Mouse (Mus musculus): ENCODE data around the gene Skiv2l.

The Skiv2l gene

DNA sequence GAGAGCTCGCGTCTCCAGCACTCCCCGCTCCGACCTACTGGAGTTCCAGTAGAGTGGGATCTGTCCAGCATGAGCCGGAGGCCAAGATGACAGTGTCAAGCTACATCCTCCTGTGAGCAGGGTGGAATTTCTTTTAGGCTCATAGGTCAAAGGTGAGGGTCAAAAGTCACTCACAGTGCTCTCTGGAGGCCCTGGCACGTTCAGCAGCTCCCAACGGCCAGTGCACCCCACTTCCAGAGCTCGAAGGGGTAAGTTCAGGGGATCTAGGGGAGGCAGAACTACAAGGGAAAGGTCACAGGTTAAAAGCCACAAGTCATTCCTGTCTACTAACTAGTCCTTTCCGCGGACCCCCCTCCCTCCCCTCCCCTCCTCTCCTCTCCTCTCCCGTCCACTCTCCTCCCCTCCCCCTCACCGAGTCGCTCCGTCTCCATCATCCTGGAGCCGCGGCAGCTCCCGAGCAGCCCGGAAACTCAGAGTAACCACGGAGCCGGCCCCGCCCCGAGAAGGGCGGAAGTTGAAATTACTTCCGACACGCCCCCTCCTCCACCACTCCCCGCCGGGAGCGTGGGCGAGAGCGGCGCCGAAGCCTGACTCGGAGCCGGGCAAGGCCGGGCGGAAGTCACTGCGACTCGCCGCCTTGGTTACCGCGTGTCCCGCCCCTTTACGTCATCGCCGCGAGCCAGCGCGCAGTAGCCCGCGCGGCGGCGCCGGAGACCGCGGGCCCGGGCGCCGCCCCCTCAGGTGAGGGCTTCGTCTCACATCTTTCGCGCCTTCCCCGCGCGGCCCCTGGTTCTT lies at the start of gene Skiv2l, which contains the start of gene Nelfe:
Gene Skiv2l, minus strand, starts transcription at position 489 of the 795 bp plus-strand sequence.
Gene Nelfe, plus strand, starts transcription at position 670 of the 795 bp plus-strand sequence.
- DNase-seq (ENCODE audit: low read depth) = peak; percentile 99

DNA sequence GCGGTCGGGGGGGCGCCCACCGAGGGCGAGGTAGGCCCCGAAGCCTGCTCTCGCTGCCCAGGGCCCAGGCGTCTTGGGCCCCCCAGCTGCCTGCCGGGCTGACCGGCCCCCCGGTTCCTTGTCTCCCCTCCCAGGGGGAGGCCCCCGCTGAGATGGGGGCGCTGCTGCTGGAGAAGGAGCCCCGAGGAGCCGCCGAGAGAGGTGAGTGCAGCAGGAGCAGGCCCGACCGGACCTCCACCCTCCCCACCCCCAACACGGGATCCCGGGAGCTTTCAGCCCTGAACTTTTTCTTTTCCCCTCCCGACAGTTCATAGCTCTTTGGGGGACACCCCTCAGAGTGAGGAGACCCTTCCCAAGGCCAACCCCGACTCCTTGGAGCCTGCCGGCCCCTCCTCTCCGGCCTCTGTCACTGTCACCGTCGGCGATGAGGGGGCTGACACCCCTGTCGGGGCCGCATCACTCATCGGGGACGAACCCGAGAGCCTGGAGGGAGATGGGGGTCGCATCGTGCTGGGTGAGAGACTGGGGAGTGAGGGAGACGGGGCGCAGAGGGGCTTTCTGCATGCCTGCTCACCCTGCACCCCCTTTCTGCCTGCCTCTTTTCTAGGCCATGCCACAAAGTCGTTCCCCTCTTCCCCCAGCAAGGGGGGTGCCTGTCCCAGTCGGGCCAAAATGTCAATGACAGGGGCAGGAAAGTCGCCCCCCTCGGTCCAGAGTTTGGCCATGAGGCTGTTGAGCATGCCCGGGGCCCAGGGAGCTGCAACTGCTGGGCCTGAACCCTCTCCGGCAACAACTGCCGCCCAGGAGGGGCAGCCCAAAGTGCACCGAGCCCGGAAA lies 49.3 kb upstream of the Skiv2l start:
- DNase-seq (ENCODE audit: low read depth) = peak; percentile 60

DNA sequence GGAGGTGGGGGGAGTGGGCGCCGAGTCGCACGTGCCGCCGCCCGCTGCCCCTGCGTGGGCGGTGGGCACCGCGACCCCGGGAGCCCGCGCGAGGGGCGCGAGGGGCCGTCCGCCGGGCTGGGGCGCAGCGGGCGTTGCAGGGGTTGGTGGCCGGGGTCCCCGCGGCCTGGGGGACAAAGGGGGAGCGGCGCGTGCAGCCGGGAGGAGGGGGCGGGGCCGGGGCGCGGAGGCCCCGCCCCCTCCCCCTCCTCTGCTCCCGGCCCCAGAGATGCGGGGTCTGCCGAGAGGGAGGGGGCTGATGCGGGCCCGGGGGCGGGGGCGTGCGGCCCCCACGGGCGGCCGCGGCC lies 48.7 kb upstream of the Skiv2l start:
- DNase-seq (ENCODE audit: low read depth) = peak; percentile 48

DNA sequence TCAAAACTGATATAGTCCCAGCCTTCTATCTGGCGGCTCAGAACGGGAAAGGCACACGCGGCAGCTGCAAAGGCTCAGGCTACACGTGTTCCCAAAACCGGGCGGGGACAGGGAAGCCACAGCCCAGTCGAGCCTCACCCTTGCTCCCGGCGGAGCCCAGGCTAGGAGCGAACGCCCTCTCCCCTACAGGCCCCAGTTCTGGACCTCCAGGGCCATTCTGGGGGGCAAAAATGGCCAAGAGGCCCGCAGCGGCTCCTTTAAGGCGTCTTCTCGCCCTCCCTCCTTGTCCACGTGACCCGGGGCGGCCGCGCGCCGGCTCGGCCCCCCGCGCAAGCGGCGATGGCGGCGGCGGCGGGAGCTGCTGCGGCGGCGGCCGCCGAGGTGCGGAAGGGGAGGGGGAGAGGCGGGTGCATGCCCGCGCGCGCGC lies 48.2 kb upstream of the Skiv2l start, which contains the start of the genes C2 and Ehmt2:
Gene C2, minus strand, starts transcription at position 106 of the 427 bp plus-strand sequence.
Gene Ehmt2, plus strand, starts transcription at position 310 of the 427 bp plus-strand sequence.
- peak; percentile 83 for DNase-seq (ENCODE audit: low read depth)

DNA sequence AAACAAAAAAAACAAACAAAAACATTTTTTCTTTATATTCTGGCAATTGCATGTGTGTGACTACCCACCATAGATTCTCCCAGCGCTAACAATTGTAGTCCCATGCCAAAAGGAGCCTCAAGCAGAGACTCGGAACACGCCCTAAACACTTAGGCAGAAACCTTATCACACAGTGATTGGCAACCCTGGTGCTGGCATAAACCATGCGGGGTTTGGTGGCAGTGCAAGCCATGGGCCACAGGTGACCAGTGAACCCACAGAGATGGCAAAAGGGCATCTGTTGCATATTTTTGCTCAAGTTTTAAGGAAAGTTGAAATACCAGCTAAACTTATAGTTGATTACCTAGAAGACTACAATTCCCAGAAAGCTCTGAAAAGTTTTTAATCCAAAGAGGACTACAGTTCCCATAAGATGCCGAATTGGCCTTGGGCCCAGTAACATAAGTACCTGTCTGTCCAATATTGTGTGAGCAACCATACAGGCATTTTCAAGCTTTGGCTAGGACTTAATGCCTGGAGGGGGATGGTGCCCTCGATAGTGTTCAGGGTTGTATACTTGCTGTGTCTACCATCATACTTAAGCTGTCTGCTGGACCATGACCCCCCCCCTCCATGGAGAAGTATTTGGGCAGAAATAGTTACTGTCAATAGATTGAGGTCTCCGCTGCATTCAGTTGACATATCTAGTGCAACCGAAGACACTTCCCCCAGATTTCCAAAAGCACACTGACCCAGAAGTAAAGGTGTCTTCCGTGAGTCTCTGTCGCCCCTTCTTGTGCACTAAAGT lies 47.6 kb upstream of the Skiv2l start:
- no peak for DNase-seq (ENCODE audit: low read depth)

DNA sequence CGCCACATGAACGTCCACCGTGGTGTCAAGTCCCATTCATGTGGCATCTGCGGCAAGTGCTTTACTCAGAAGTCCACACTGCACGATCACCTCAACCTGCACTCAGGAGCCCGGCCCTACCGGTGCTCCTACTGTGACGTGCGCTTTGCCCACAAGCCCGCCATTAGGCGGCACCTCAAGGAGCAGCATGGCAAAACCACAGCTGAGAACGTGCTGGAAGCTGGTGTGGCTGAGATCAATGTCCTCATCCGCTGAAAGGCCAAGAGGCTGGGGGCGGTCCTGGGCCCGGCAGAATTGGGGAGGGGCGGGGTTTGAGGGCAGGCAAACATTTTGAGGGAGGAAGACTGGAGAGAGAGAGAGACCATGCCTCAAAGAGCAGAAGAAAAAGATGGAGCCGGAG lies 46.4 kb upstream of the Skiv2l start:
- peak; percentile 82 for DNase-seq (ENCODE audit: low read depth)

DNA sequence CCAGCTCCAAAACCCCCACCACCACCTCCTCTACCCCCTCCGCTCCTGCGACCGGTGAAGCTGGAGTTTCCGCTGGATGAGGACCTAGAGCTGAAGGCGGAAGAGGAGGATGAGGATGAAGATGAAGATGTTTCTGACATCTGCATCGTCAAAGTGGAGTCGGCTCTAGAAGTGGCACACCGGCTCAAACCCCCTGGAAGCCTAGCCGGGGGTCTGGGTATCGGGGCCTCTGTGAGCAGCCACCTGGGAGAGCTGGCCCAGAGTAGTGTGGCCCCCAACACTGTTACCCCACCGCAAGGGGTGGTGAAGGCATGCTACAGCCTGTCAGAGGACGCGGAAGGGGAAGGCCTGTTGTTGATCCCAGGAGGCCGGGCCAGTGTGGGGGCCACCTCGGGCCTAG lies 45.7 kb upstream of the Skiv2l start:
- no peak for DNase-seq (ENCODE audit: low read depth)

DNA sequence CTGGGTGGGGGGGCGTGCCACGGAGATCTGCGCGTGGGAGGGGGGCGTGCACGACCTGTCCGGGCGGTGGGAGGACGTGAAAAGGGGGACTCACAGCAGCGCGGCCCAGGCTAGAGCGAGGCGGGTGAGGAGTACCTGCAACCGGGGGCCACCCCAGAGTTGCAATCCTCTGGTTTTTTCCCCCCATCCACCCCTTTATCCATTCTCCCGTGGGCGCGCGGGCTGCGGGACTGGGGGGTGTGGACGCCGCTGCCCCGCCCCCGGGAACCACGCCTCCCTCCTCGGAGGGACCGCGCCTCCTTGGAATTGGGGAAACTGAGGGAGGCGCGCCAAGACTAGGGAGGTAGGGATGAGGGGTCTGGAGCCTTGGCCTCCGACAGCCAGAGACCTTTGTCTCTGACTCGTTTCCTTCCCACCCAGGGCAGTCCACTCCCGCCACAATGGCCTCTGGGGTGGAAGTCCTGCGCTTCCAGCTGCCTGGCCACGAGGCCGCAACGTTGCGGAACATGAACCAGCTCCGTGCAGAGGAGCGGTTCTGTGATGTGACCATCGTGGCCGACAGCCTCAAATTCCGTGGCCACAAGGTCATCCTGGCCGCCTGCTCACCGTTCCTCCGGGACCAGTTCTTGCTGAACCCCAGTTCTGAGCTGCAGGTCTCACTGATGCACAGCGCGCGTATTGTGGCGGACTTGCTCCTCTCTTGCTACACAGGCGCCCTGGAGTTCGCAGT lies 45.0 kb upstream of the Skiv2l start:
- DNase-seq (ENCODE audit: low read depth) = peak; percentile 56

DNA sequence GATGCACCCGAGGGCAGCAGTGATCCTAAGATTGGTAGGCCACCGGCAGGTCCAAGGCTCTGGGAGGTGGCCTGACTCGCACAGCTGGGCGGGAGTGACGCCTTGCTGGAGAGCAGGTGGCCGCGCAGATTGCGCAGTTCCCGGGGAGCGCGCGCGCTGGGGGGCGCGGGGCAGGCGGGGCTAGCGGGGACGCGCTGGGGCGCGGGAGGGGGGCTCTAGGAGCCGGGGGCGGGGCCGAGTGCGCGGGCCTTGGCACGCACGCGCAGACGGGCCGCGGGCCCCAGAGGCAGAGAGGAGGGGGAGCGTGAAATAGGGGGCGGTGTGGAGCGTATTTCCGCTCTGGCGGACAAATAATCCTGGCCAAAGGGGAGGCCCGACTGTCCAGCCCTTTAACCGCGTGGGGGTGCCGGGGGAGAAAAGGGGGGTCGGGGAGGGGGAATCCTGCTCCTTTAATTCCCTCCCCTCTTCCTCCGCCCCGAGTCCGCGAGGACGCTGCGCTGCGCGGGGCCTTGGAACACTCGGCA lies 44.1 kb upstream of the Skiv2l start:
- peak; percentile 93 for DNase-seq (ENCODE audit: low read depth)

DNA sequence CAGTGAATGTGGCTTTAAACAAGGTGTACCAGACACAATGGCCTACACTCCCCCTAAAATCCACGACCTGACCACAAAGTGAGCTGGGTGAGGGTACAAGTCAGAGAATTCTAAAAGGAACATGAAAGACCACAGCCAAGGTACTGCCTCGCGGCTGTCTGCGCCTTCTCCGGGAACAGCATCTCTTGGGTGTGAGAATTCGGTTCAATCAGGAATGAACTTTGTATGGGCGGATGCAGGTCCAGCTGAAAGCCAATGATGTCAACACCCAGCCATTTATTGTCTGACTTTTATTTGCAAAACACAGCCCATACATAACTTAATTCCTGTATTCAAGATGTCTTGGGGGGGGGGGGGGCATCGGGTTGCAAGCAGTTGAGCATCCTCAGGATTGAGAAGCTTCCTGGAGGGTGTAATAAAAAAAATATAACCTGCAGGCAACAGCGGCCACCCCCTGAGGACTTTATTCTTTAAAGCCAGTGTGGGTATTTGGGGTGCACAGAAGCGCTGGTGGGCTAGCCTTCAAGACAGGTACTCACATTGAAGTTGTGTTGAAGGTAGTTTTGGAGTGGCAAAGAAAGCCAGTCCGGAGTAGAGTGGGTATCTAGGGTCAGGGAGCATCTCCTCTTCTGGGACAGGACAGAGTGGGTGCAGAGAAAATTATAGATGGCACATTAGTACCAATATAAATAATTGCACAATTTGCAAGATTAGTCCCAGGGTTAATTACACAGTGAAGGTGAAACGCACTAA lies 43.2 kb upstream of the Skiv2l start:
- no peak for DNase-seq (ENCODE audit: low read depth)

DNA sequence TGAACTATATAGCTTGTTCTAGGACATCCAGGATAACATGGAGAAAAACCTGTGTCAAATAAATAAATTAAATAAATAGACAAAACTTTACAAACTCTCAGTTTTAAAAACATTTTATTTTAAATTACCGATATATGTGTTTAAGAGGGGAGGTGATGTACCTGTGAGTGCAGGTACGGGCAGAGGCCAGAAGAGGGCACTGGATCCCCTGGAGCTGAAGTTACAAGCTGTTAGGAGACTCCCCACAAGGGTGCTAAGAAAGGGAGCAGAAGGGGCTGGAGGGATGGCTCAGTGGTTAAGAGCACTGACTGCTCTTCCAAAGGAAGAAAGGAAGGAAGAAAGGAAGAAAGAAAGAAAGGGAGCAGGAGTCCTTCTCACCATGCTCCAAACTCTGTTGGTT lies 41.4 kb upstream of the Skiv2l start:
- no peak for DNase-seq (ENCODE audit: low read depth)

DNA sequence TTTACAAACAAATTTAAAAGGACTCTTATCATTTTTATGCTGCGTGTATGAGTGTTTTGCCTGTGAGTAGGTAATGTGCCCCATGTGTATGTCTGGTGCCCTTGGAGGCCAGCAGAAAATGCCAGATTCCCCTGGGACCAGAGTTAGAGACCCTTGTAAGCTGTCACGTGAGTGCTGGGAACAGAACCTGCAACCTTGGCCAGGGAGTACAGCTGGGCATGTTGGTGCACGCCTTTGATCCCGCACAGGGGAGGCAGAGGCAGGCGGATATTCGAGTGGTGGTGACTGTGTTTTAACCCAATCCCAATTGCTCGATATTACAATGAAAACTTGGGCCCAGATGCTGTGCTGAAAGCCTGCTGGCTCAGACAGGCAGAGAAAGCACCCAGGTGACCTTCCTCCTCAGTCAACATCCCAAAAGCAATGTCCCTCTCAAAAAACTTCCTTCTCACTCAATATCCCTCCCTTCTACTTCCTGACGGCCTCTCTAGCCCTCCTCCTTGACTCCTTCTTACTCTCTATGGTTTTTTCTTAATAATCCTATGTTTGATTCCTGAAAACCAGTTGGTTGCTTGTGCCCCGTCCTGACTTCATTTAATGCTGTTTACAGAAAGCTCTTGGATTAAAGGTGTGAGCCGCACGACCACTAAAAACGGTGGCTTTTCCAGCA lies 40.2 kb upstream of the Skiv2l start:
- DNase-seq (ENCODE audit: low read depth) = no peak

DNA sequence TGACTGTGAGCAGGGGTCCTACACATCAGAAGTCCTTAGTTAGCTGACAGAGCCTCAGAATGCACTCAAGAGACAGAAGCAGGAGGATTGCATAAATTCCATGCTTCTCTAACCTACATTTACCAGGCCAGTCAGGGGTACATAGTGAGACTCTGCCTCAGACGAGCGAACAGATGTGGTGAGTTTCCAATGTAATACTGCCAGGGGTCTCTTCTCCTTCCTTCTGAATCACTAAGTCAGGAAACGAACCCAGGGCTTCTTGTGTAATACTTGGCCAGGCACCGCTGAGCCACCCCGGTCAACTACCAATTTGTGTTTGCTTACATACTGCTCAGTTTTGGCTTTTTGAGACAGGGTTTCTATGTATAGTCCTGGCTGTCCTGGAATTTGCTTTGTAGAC lies 37.9 kb upstream of the Skiv2l start:
- DNase-seq (ENCODE audit: low read depth) = no peak

DNA sequence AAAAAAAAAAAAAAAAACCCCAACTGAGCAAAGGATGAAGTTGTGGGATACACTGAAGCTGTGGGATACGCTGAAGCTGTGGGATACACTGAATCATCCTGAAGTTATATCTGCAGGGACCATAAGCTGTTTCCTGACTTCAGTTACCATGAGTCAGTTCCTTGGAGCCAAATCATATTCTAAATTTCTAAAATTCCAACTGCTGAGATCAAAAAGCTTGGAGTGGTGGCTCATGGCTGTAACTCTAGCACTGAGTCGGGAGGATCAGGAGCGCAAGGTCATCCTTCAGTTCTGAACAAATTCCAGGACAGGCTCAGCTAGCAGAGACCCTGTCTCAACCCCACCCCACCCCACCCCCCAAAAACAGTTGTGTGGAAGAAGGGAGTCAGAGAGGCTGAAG lies 35.6 kb upstream of the Skiv2l start:
- no peak for DNase-seq (ENCODE audit: low read depth)

DNA sequence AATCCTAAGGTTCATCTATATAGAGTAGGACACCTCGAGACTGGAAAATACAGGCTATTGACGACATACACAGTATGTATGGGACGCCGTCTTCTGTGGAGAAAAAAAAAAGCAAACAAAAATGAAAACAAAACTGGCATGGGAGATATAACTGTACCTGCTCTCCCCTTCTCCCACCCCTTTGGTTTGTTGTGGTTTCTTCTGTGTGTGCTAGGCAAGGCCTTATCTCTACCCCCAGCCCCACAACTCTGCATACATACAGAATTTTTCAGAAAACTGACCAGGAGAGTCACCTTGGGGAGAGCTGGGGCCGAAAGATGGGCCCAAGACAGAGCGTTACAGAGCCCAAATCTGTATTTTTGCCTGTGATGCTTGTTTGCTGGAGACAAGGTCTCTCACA lies 34.7 kb upstream of the Skiv2l start:
- DNase-seq (ENCODE audit: low read depth) = no peak

DNA sequence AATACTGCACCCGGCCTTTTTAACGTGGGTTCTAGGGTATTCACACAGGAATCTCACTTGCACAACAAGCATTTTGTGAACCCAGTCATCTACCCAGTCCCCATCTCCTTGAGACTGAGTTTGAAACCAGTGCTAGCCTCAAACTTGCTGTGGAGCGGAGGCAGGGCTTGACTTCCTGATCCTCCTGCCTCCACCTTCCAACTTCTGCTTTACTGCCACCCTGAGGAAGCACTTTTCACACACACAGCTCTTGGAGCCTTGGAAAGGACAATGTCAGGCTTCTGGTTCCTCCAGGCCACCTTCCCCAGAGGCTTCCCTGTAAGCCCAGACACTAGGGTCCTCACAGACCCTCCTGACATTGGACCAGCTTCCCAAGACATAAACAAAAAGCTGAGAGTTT lies 33.3 kb upstream of the Skiv2l start:
- DNase-seq (ENCODE audit: low read depth) = no peak

DNA sequence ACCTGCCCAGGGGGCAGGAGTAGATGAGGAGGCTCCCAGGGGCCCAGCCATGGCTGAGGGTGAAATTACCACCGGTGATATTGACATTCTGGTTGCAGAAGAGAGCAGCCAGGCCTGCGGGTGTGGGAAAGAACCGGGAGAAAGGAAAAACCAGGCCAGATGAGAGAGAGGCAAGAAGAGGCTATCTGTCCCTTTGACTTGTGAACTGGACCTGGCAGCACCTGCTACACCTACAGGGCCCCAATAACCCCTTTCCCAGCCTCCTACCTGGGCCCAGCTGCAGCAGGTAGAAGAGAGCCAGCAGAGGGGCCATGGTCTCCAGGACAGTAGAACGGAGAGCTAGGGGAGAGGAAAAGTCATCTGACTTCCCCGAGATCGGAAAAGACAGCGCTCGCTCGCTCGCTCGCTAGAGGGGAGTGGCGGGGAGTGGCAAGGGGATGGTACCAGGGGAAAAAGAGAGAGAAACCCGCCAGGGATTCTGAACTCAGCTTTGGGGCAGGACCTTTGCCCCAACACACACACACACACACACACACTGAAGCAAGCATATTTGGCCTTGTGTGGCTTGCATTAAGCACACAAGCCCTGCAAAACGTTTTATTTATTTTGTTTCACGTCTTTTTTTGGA lies 31.8 kb upstream of the Skiv2l start, which contains the start of gene Gm20547:
Gene Gm20547, minus strand, starts transcription at position 360 of the 628 bp plus-strand sequence.
- no peak for DNase-seq (ENCODE audit: low read depth)

DNA sequence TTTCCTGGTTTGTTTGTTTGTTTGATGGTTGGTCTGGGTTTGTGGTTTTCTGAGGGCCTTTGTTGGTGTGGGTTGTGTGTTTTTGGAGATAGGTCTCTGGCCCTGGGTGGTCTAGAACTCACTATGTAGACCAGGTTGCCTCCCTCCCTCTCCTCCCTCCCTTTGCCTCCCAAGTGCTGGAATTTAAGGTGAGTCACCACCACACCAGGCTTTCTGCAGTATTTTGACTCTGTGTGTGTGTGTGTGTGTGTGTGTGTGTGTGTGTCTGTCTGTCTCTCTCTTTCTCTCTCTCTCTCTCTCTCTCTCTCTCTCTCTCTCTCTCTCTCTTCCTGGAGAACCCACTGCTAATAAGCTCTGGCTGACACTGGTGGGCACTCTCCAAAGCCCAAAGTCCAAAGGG lies 31.2 kb upstream of the Skiv2l start:
- no peak for DNase-seq (ENCODE audit: low read depth)

DNA sequence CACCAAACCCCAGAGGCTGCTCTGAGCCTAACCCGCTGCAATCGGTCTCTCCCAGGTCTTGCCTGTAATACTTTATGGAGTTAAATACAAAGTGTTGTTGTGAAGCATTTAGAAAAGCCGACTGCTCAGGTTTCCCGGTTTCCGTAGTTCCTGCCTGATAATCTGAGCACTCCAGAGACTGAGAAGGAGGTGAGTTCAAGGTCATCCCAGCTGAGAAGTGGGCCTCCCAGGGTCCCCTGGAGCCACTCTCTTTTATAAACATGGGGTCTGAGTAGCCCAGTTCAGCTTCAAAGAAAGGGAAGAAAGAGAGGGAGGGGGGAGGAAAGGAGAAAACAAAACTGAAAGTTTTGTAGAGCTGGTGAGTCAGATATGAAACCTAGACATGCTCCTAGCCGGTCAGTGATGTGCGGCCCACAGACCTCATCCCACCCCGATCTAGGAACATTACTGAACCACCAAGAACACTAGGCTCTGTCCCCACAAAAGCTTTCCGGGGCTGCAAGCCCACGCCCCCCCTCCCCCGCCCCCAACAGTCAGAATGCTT lies 29.4 kb upstream of the Skiv2l start, which contains the start of gene Zbtb12:
Gene Zbtb12, plus strand, starts transcription at position 148 of the 544 bp plus-strand sequence.
- peak; percentile 77 for DNase-seq (ENCODE audit: low read depth)
